Mouse (Mus musculus) cerebellum, adult 2 months (tissue): ENCODE results near the gene Fcrla. TPM values are rescaled to one million over a fixed set of nuclear protein-coding genes. Genes with fewer than 3 reads are reported as not detected.

ENCODE experiments used
- DNase-seq, 2 experiments: peaks; one replicate each; pipeline ENCODE4 v3.0.0; 2021
- H3K27ac ChIP-seq: fragments of 200-500 bp; 2 replicates; pipeline ENCODE4 v1.5.1; 2012; ENCODE audit warnings: low read length, control low read depth, inconsistent platforms; ENCODE audit not compliant: insufficient read depth
- H3K27me3 ChIP-seq: fragments of 200-500 bp; 2 replicates; pipeline ENCODE4 v1.6.1; 2012; ENCODE audit warnings: inconsistent platforms, mild to moderate bottlenecking, low read length, moderate library complexity; ENCODE audit not compliant: control insufficient read depth, insufficient read depth
- H3K4me1 ChIP-seq: fragments of 200-500 bp; 2 replicates; pipeline ENCODE4 v1.6.1; 2011; ENCODE audit warnings: low read length; ENCODE audit not compliant: control insufficient read depth, insufficient read depth
- H3K4me3 ChIP-seq: fragments of 200-500 bp; replicated peaks from 2 replicates; pipeline ENCODE3; 2011; ENCODE audit warnings: mild to moderate bottlenecking, low read depth, low read length, control low read depth; ENCODE audit not compliant: insufficient read depth
- CTCF ChIP-seq: fragments of 200-500 bp; IDR thresholded peaks from 2 replicates; pipeline ENCODE4 v1.5.1; 2011; ENCODE audit warnings: low read depth, mild to moderate bottlenecking, control low read depth, low read length, moderate library complexity, borderline replicate concordance; ENCODE audit not compliant: insufficient read depth
- POLR2A ChIP-seq: fragments of 200-500 bp; IDR thresholded peaks from 2 replicates; pipeline ENCODE4 v1.6.1; 2011; ENCODE audit warnings: low read length, control low read depth, borderline replicate concordance; ENCODE audit not compliant: insufficient read depth
- WGBS: fragments of 180-500 bp; shearing (Covaris S2); methylation state at CpG from one replicate; pipeline ENCODE4 v1.1.7; 2018; 5-methylcytosine and 5-hydroxymethylcytosine counted together
- polyA plus RNA-seq: library from polyadenylated mRNA; depleted of rRNA; stranded (reverse); fragments of >200 nt; gene quantifications from 2 replicates; pipeline ENCODE4 v1.2.3, GENCODE M21; 2012

Fcrla gene
- polyA plus RNA-seq, 1 experiment = 0.23 TPM

DNA sequence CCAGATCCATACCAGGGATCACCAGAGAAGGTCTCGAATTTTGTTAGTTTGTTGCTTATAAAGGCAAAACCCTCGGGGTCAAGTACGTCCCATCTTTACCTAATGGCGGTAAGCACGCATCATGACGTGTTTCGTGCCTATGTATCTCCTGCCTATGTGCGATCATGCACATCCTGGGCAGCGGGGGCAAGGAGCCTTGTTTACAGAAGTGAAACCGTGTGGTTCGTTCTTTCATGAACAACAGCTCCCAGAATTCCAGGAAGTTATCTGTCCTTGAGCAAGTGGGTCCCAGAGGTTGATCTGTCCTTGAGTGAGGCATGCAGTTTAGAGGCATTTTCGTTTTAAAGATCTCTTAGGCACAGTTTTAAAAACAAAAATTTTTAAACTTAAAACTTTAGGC, 11.9 kb upstream of the Fcrla start:
- TF ChIP-seq POLR2A (no peak), CTCF (no peak)
- WGBS = 89% methylated on average over 12 of the region's 12 CpGs
- Histone ChIP-seq H3K4me3 (no peak overlapping the region), H3K27me3 (no peaks in the 10 kb centered on the region), H3K4me1 (no peaks in the 10 kb centered on the region), H3K27ac (no peak overlapping the region)
- no peak for DNase-seq

DNA sequence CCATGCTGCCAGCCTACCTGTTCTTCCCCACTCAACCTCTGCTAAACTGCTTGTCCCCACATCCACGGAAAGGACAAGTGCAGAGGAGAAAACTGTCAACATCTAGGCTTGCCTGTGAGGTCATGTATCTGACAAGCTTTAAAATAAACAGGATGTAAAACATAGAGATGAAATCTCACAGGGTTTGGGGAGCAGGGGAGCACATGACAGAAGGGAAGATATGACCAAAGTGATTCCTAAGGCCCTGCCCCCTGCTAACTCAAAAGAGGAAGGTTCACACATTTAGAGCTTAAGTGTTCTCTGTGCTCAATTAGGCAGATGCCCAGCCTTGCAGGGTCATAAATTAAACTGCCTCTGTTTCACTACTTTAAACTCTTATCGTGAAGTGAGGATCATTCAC, 7.0 kb upstream of the Fcrla start:
- WGBS = 83% methylated on average over 2 of the region's 2 CpGs
- DNase-seq = no peak
- Histone ChIP-seq H3K4me1 (no peaks in the 10 kb centered on the region), H3K4me3 (no peak overlapping the region), H3K27ac (no peak overlapping the region), H3K27me3 (no peaks in the 10 kb centered on the region)
- TF ChIP-seq CTCF = no peak
- TF ChIP-seq POLR2A = no peak

DNA sequence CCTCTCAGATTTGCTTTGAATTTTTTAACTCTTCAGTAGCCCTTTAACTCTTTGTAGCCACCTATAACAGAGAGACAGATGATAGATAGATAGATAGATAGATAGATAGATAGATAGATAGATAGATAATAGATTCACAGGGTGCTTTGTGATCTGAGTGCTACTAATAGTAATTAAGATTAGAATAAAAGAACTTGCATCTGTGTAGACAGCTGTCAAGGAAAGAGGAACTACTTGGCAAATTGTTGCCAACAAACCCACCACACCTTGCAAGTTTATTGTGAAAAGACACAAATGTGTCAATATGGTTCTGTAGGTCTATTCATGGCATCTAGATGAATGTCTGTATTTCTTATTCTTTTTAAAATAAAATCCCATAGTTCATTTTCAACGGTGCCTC, 6.6 kb upstream of the Fcrla start:
- no peak overlapping the region for H3K27ac ChIP-seq
- no peaks in the 10 kb centered on the region for H3K4me1 ChIP-seq
- TF ChIP-seq CTCF (no peak), POLR2A (no peak)
- WGBS = 84% methylated on average over 1 of the region's 1 CpGs
- no peaks in the 10 kb centered on the region for H3K27me3 ChIP-seq
- DNase-seq = no peak
- no peak overlapping the region for H3K4me3 ChIP-seq

DNA sequence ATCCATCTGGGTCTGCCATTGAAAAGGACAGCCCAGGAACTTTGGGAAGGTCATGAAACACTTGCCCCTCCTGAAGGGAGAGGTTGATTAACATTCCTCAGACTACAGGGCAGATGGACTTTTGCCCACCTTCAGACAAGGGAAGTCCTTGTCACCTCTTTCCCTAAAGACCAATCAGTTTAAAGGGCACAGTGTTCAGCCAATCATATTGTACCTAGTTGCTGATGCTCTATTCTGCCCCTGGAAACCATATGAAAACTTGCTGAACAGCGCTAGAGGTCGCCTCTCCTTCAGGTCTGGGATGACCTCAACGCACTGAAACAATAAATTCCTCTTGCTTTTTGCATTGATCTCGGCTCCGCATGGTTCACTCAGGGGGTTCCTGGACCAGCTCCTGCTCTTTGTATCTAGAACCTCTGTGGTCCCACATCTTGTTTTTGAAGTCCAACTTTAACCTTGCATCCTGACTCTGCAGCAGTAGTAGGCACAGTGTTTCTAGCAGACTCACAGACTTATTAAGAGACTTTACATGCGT, 6.1 kb upstream of the Fcrla start:
- no peak for DNase-seq

DNA sequence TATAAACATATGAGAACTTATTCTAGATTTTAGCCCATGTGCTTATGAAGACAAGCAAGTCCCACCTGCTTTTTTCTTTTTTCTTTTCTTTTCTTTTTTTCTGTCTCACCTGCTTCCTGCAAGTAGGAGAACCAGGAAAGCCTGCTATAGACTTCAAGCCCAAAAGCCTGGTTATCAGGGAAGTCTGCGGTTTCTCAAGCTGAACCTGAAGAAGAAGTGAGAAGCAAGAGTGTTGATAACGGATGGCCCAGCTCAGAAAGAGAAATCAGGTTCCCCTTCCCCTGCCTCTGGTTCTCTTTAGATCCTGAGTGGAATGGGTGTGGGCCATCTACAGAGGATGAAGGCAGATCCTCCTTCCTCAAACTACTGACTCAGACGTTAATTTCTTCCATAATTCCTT, 4.7 kb upstream of the Fcrla start:
- Histone ChIP-seq H3K27me3 (no peaks in the 10 kb centered on the region), H3K4me3 (no peak overlapping the region), H3K4me1 (no peaks in the 10 kb centered on the region), H3K27ac (no peak overlapping the region)
- TF ChIP-seq CTCF (no peak), POLR2A (no peak)
- WGBS = 80% methylated on average over 3 of the region's 3 CpGs
- no peak for DNase-seq

More for the DNA sequence above, 6.1 kb upstream of the Fcrla start:
- TF ChIP-seq POLR2A = no peak
- TF ChIP-seq CTCF = no peak
- no peaks in the 10 kb centered on the region for H3K4me1 ChIP-seq
- no peaks in the 10 kb centered on the region for H3K27me3 ChIP-seq
- 62% methylated on average over 6 of the region's 6 CpGs for WGBS
- no peak overlapping the region for H3K27ac ChIP-seq
- H3K4me3 ChIP-seq = no peak overlapping the region

DNA sequence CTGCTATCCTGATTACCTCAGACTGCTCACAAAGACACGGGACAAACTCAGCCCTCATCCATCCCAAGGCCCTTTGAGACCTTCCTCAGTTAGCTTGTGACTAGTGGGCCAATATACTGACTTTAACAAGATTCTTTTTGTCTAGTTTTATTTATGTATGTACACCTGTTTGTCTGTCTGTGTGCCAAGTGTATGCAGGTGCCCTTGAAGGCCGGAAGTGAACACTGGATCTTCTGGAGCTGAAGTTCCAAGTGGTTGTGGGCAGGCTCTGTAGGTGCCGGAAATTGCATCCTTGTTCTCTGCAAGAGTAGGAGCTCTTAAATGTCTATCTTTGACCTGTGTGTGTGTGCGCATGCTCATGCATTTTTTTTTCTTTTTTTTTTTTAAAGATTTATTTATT, 1.9 kb upstream of the Fcrla start:
- Histone ChIP-seq H3K4me1 (no peaks in the 10 kb centered on the region), H3K27ac (no peak overlapping the region), H3K4me3 (no peak overlapping the region), H3K27me3 (no peaks in the 10 kb centered on the region)
- no peak for DNase-seq
- 89% methylated on average over 4 of the region's 4 CpGs for WGBS
- no peak for TF ChIP-seq CTCF
- no peak for TF ChIP-seq POLR2A

DNA sequence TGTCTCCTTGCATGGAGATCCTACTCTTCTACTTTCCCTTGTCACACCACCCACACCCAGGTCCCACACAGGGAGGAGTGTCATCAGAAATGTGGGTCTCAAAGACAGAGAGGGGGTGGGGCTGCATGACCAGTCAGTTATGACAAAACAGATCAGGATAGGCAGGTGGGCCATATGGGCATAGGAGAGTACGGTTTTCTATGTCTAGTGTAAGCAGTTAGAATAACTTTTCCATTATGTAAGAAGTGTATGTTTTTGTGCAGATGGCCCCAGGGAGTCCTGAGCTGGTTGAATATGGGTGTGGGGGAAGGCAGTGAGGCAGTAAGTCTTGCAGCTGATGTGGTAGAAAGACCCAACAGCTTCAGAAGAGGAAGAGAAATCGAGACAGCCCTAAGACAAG, 1.1 kb upstream of the Fcrla start:
- WGBS = 77% methylated on average over 2 of the region's 2 CpGs
- DNase-seq = no peak
- no peak overlapping the region for H3K27ac ChIP-seq
- H3K4me1 ChIP-seq = no peaks in the 10 kb centered on the region
- H3K27me3 ChIP-seq = no peaks in the 10 kb centered on the region
- no peak for TF ChIP-seq POLR2A
- TF ChIP-seq CTCF = no peak
- no peak overlapping the region for H3K4me3 ChIP-seq

DNA sequence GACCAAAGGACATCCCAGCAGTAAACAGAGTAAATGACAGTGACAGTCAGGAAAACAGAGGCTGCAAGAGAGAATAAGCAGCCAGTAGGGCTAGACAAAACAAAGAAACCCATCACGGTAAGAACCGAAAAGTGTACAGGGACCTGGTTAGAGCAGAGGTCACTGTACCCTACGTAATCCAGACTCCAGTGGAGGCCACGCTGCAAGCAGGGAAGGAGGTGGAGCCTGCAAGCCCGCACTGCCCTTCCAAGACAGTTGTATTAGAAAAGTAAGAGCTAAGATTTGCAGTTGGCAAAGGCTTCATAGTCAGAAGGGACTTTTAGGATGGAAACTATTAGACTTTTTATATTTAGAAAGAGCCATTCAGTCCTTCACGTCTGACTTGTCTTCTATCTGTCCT, 442 bp downstream of the Fcrla start:
- TF ChIP-seq POLR2A = no peak
- no peak for TF ChIP-seq CTCF
- no peak overlapping the region for H3K27ac ChIP-seq
- DNase-seq = no peak
- H3K4me1 ChIP-seq = no peaks in the 10 kb centered on the region
- H3K27me3 ChIP-seq = no peaks in the 10 kb centered on the region
- 55% methylated on average over 6 of the region's 6 CpGs for WGBS
- no peak overlapping the region for H3K4me3 ChIP-seq
